9 mouse cellular contexts compared by ENCODE assay signal in genomic region chr16:42340021-42340768, GRCm38 (mm10). TPM values are rescaled to one million over a fixed set of nuclear protein-coding genes. Genes with fewer than 3 reads are reported as not detected.
DNase-seq lines count a peak whose midpoint lies in the region; ATAC-seq and TF ChIP-seq lines count a peak whose summit lies in the region.
"Had no signal": no experiment of that assay in that cellular context is flagged by ENCODE, and none has a peak within 500 bp of the region (broad histone marks: within the 10 kb centered on the region; RNA-seq: fewer than 3 reads in every experiment).

Gene Gap43, minus strand, starts transcription at chr16:42340651.

- no peaks in the 10 kb centered on the region for H3K27me3 ChIP-seq in forebrain, embryonic 13.5 days
- H3K27me3 ChIP-seq in limb, embryonic 11.5 days (ENCODE audit: control insufficient read depth, insufficient read depth, low read length): no peaks in the 10 kb centered on the region

- no peaks in the 10 kb centered on the region for H3K36me3 ChIP-seq in ES-E14 (ENCODE audit: control insufficient read depth, insufficient read depth, low read length, poor library complexity, severe bottlenecking)
- H3K36me3 ChIP-seq in forebrain, embryonic 13.5 days (ENCODE audit: poor library complexity, severe bottlenecking): no peaks in the 10 kb centered on the region
- no peaks in the 10 kb centered on the region for H3K36me3 ChIP-seq in limb, embryonic 11.5 days (ENCODE audit: control insufficient read depth, insufficient read depth, low read length)
- H3K36me3 ChIP-seq: G1E had no signal

- no peak within 1 kb of the TSS for H3K27ac ChIP-seq in ES-E14 (ENCODE audit: insufficient read depth, low read depth, low read length, poor library complexity, severe bottlenecking)
- H3K27ac ChIP-seq in forebrain, embryonic 13.5 days: peak within 1 kb of the TSS; percentile 84
- no peak within 1 kb of the TSS for H3K27ac ChIP-seq in limb, embryonic 11.5 days (replicated peaks; ENCODE audit: low read depth, low read length)

- ATAC-seq in forebrain, embryonic 13.5 days: peak; percentile 85
- peak; percentile 56; the same call in 1 of the 2 replicates for ATAC-seq in limb, embryonic 11.5 days (ENCODE audit: insufficient number of reproducible peaks, low FRiP score, low TSS enrichment, low read depth)

- H3K9ac ChIP-seq in ES-E14 (ENCODE audit: insufficient read depth, low read depth, low read length, poor library complexity, severe bottlenecking): no peak within 1 kb of the TSS
- H3K9ac ChIP-seq in forebrain, embryonic 13.5 days: peak within 1 kb of the TSS; percentile 70
- H3K9ac ChIP-seq in limb, embryonic 11.5 days (ENCODE audit: low read length): peak within 1 kb of the TSS; percentile 28; the same call in 1 of the 2 replicates

- no peak for DNase-seq in gastrocnemius, postnatal 4 days (ENCODE audit: low spot score in 2 of 2)
- no peak for DNase-seq in gastrocnemius, adult 18-20 months (ENCODE audit: low spot score)
- DNase-seq in ES-E14 (ENCODE audit: low read depth, low spot score): no peak
- peak; percentile 57 for DNase-seq in limb, embryonic 11.5 days (ENCODE audit: low spot score)
- DNase-seq in retina, embryonic 14.5 days (ENCODE audit: low spot score): peak; percentile 59
- DNase-seq in gastrocnemius, postnatal 10 days: no peak
- DNase-seq in kidney, postnatal 36 days: no peak

- H3K4me2 ChIP-seq in forebrain, embryonic 13.5 days: peak within 1 kb of the TSS; percentile 78
- H3K4me2 ChIP-seq in limb, embryonic 11.5 days (ENCODE audit: low read depth, severe bottlenecking): peak within 1 kb of the TSS; percentile 72

- WGBS in forebrain, embryonic 13.5 days: under 1% methylated on average over 18 of the region's 18 CpGs
- WGBS in limb, embryonic 11.5 days: 0% methylated on average over 18 of the region's 18 CpGs

- in situ Hi-C loops in ES-E14 (cut with MboI; ENCODE audit: low sequenced_read_pairs in 2 of 2, unreplicated experiment in 2 of 2): no loop called here

- H3K9me3 ChIP-seq in ES-E14 (ENCODE audit: control insufficient read depth, insufficient read depth, low read depth, low read length): no peaks in the 10 kb centered on the region
- no peaks in the 10 kb centered on the region for H3K9me3 ChIP-seq in forebrain, embryonic 13.5 days (replicated peaks)
- H3K9me3 ChIP-seq in limb, embryonic 11.5 days (ENCODE audit: control insufficient read depth, low read length): no peaks in the 10 kb centered on the region

- peak within 1 kb of the TSS; percentile 46 to 65 for H3K4me3 ChIP-seq in ES-E14 (ENCODE audit: insufficient read depth in 1 of 2, low read depth in 1 of 2, low read length in 2 of 2, poor library complexity in 1 of 2, severe bottlenecking in 1 of 2)
- H3K4me3 ChIP-seq in forebrain, embryonic 13.5 days: peak within 1 kb of the TSS; percentile 55
- peak within 1 kb of the TSS; percentile 34 for H3K4me3 ChIP-seq in limb, embryonic 11.5 days (ENCODE audit: low read depth, low read length)

- peaks cover 8% of the 10 kb centered on the region in 2 experiments; a peak in 3 of 4 replicates for H3K4me1 ChIP-seq in ES-E14 (ENCODE audit: control insufficient read depth in 2 of 2, insufficient read depth in 2 of 2, low read length in 2 of 2, poor library complexity in 1 of 2)
- peaks cover 33% of the 10 kb centered on the region for H3K4me1 ChIP-seq in forebrain, embryonic 13.5 days
- peaks cover 10% of the 10 kb centered on the region for H3K4me1 ChIP-seq in limb, embryonic 11.5 days (ENCODE audit: control insufficient read depth, insufficient read depth, low read length)

TF ChIP-seq in ES-E14, 5 proteins besides CTCF, POLR2A, EP300 and RAD21:
- no peak for TF ChIP-seq MAFK (IDR thresholded peaks at IDR 0.05; ENCODE audit: insufficient read depth, low read depth, low read length)
- no peak for TF ChIP-seq CHD2 (IDR thresholded peaks at IDR 0.05; ENCODE audit: low read depth, low read length)
- TF ChIP-seq ZC3H11A (IDR thresholded peaks at IDR 0.05; ENCODE audit: borderline replicate concordance, low read depth, low read length): no peak
- TF ChIP-seq ZNF384 (IDR thresholded peaks at IDR 0.05; ENCODE audit: low read depth, low read length): no peak
- no peak for TF ChIP-seq HCFC1 (IDR thresholded peaks at IDR 0.05; ENCODE audit: borderline replicate concordance, insufficient read depth, low read length)

RNA-seq across cellular contexts. Expression of gene Gap43, which starts in this region (rescaled TPM):
- 10 to 100 TPM; 26.0 to 29.6 TPM for total RNA-seq in gastrocnemius, postnatal 4 days (2021)
- total RNA-seq in gastrocnemius, adult 18-20 months (2021): under 1 TPM; 0.17 to 0.27 TPM
- total RNA-seq in ES-E14 (2012; rRNA removed): 11.5 and 35.4 TPM in 2 replicates
- 389 and 408 TPM in 2 replicates for polyA plus RNA-seq in forebrain, embryonic 13.5 days (2015; fragmentation: Nextera tagmentation; extraction: Ambion mirVana)
- polyA plus RNA-seq in limb, embryonic 11.5 days (2014; fragmentation: Nextera tagmentation; extraction: Ambion mirVana): 40.3 and 44.0 TPM in 2 replicates
- total RNA-seq in gastrocnemius, postnatal 10 days (2021): 10 to 100 TPM in 1 of 2 experiments, 1 to 10 TPM in 1; 9.5 to 14.7 TPM
- total RNA-seq: G1E had no signal
- polyA plus RNA-seq: G1E had no signal

Comparison
In these comparisons a context has a peak if more than half of its experiments do, and no peak if none do; other contexts are left out.
1. DNase-seq: peak in limb, embryonic 11.5 days (single experiment) and retina, embryonic 14.5 days (single experiment); none in gastrocnemius, postnatal 4 days (0 of 2), gastrocnemius, adult 18-20 months (single experiment), ES-E14 (single experiment), gastrocnemius, postnatal 10 days (single experiment) and kidney, postnatal 36 days (0 of 2).
2. Peak in every context shown above with its lines, with median percentiles within 50 percentile points of each other: H3K4me3 ChIP-seq.